Mouse (Mus musculus) bone marrow macrophage, adult 2 months (primary cell): ENCODE measurements around the gene Ttc9c.

Experiments
- CTCF ChIP-seq: IDR thresholded peaks from 2 replicates; pipeline ENCODE4 v1.5.1; 2012; ENCODE audit warnings: low read depth, mild to moderate bottlenecking, low read length, moderate library complexity
- POLR2A ChIP-seq: IDR thresholded peaks from 2 replicates; pipeline ENCODE4 v1.6.1; 2012; ENCODE audit warnings: mild to moderate bottlenecking, low read depth, low read length, borderline replicate concordance

DNA sequence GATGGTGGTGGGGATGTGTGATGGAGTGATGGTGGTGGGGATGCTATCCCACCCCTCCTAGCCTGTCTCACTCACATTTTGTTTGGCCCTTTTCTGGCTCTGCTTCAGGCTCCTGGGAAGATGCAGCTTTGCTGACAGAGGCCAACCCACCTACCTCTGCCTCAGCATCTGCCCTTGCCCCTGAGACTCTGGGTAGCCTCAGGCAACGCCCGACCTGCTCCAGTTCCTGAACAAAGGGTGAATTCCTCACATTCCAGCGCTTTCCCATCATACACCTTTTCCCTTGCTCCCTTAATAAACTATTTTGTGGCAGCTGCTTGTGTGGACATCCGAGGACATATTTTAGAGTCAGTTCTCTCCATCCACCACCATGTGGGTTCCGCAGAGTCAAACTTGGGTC is 29.2 kb upstream of the Ttc9c start:
- TF ChIP-seq POLR2A (no peak), CTCF (no peak)
